Mouse (Mus musculus): ENCODE results near the gene Mpeg1. TPM values are rescaled to one million over a fixed set of nuclear protein-coding genes. Genes with fewer than 3 reads are reported as not detected.

Gene Mpeg1
- total RNA-seq (2022), result 10 to 100 TPM in 1 of 4 experiments, 1 to 10 TPM in 3; 5.5 to 14.8 (median 6.2) TPM

DNA sequence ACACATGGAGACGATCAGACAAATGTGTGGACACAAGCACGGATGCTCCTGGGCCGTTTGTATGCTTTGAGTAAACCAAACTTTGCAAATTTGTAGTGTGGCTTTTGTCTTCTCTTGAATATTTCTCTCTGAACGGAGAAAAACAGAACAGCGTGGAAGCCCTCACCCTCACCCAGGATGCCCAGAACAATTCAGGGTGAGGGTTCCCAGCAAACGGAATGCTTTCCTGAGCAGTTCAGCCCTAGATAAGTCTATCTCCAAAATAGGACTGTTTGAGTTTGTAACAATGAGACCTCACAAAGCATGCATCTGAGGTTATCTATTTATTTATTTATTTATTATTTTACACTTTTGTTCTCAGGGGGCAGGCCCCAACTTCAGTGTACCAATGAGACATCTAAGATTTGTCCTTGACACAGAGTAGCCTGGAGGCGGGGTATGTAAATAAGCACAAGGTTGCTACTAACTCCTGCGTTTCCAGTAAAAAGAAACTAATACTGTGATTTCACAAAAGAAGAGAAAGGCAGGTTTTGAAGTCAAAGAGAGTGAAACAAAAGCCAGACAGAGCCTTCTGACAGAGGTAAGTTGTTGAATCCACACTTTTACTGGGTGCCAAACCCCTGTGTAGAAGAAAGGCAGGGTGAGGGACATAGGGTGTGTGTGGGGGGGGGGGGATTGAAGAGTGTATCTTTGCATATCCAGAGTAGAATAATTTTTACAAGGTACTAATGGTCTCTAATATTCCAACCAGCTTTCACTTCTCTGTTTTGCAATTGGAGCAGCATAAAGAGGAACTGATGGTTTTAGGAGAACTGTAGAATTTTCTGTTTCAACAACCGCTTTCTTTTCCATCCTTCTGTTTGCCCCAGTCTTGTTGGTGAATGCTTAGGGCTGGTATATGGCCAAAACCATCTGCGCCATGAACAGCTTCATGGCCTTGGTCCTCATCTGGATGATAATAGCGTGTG is at the start of gene Mpeg1:
TSS of gene Mpeg1 (plus strand) at position 498 of the 968 bp plus-strand sequence.
- no peak for DNase-seq (ENCODE audit: low spot score)

DNA sequence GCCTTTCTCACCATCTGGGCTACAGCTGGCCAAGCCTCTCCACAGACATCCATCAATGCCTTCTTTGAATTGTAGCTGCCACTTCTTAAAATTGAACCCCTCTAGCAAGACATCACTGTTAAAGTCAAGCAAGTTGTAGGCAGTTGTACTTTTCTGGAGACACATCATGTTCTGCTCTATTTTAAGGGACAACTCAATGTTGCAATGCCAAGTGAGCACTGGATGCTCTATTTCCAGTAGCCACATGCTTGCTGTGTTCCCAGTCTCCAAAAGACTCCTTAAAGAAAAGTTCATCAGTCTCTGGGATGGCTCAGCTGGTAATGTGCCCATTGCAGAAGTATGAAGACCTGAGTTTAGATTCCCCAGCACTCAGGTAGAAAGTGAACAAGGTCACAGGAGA is 46.8 kb upstream of the Mpeg1 start:
- no peak for DNase-seq (ENCODE audit: low spot score)

DNA sequence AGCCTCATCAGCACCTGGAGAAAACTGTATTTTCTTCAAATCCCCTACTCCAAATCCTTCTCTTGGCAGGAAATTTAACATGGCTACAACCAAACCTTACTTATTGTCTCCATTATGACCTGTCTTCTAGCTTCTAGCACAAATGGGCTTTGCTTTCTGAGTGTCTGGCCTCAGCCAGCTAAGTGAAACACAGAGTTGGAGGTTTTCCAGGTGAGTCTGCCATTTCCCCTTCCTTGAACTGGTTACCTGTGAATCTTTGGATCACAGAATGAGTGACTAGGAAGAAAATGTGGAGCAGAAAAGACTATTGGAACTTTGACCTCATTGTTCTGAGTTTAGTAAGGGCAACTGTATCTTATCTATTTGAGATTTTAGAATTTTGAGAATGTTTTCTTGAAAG is 43.2 kb upstream of the Mpeg1 start, which contains the start of gene Olfr1441:
TSS of gene Olfr1441 (plus strand) at position 73 of the 400 bp plus-strand sequence.
- DNase-seq (ENCODE audit: low spot score), result no peak

DNA sequence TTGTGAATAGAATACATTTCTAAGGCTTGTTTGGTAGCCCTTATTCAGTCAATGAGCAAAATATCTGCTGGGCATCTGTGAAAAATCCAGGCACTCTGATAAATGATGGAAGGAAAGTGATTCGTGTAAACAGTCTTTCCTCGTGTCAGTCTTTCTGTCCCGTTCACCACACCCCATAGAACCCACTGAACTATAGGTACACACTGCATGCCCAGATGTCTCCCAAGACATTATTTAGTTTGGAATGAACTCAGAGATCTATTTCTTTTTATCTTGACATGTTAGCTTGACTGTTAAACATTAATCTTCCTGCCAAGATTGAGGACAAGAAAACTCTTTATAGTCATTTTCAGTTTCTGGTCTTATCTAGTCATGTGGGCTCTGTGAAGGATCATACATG is 42.3 kb upstream of the Mpeg1 start:
- DNase-seq (ENCODE audit: low spot score), result no peak

DNA sequence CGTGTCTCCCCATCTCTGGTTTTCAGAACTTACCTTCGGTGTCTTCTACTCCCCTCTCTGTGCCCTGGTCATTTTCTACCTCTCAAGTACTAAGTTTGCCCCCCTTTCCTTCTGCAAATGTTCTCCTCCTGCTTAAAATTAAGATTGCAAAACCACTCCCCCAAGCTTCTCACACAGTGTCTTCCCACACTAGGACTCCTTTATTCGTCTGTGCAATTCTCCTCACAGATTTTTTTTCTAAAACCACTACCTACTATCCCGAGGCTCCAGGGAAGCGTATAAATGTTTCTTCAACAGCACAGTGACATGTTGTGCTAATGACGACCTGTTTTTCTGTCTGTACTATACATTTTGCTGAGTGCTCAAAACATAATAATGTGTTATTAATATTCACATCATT is 40.0 kb upstream of the Mpeg1 start:
- DNase-seq (ENCODE audit: low spot score), result no peak

DNA sequence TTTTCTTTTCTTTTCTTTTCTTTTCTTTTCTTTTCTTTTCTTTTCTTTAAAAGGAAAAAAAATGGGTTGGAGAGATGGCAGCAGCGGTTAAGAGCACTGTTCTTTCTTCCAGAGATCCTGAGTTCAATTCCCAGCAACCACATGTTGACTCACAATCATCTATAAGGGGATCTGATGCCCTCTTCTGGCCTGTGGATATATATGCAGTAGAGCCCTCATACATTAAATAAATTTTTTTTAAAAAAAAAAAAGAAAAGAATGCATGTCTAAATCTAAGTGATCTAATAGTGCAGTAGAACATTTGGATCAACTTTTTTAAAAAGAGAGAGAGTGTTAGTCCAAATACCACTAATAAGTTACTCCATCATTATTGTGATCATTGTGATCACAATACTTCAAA is 38.9 kb upstream of the Mpeg1 start:
- no peak for DNase-seq (ENCODE audit: low spot score)

DNA sequence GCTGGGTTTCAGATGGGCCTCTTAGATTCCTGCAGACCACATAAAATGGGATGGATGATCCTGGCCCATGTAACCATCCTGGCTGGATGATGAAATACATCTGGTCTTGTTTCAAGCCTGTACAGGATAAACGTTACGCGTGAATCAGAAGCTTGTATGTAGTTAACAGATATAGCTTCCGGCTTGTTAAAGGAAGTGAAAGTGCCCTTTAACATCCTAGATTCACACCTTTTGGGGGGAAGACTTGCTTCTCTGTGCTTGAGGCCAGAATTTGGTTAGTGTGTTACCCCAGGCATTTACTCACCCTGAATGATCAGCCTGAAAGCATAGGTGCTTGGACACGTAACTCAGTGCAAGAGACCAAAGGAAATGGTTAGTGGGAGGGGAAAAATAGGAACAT is 33.5 kb upstream of the Mpeg1 start:
- no peak for DNase-seq (ENCODE audit: low spot score)

DNA sequence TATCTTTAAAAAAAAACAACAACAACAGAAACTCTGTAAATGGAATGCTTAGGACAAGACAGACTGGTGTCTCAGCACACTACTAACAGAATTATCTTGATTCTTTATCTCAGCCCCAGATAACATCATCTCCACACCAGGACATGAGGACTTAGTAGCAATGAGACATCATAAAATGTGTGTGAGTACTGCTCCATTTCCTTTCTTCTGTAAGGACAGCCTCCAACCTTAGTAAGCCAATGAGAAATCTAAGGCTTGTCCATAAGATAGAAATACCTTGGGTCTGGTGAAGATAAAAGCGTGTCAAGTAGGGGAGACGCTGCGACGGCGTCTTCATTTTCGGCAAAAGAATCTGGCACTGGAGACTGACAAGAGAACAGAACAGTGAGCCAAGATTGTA is 33.0 kb upstream of the Mpeg1 start, which contains the start of gene Pfpl:
TSS of gene Pfpl (plus strand) at position 301 of the 400 bp plus-strand sequence.
- DNase-seq (ENCODE audit: low spot score), result no peak

DNA sequence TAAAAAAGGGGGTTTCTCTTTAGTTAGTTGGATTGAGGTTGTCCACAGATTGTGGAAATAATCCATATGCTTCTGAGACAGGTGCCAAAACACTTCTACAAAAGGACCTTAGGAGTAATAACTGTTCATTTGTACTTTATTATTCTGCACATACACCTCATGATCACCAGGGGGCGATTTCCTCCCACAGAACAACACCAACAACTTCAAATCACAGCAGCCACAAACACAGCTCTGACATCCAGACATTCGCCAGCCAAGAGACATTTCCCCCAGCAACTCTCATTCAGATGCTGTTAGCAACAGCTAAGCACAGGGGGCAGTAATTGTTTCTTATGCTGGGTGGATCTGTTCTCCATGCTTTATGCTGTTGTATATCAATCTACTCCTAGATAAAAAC is 27.5 kb upstream of the Mpeg1 start:
- DNase-seq (ENCODE audit: low spot score), result peak; percentile 44

DNA sequence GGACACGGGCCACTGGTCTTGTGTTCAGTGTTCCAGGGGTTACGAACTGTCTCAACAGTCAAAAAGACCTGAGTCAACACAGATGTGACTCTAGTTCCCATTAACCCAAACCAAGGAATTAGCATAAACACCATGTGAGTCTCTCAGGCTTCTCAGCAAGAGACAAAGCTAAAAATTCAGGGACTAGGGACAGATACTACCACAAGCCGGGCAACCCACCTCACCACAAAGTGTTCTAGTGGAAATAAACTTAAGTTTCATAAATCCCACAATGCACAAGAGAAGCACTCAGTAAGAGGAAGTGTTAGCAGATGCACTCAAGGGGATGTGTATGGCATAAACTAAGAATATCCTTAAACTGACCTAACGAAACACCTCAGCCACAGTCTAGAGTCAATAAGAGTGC is 25.6 kb upstream of the Mpeg1 start:
- DNase-seq (ENCODE audit: low spot score), result no peak

DNA sequence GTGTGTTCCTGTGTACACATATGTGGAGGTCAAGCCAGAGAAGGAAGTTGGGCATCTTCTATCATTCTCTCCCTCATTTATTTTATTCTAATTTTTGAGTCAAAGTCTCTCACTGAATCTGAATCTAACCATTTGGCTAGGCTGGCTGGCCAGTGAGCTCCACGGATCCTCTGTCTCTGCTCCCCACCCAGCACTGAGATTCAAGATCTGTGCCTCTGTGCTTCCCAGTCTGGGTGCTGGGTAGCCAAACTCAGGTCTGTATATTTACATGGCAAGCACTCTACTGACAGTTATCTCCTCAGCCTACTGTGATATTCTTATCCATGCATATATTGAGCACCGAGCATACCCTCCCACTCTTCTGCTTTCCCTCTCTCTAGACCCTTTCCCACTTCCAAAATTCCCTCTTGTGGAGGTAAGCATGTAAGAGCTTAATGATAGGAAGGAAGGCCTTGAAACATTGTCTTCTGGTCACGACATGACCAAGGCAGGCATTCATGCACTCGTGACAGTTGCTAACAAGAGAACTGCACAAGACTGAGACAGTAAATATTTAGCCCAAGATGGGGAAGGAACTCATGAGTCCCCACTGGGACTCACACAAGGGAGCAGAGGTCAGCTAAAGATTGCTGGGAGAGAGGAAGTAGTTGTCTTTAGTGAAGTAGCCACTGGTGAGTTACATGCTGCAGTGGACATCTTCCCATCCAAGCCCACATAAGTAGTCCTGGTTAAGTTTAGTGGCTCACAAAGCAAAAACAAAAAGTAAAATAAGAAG is 24.6 kb upstream of the Mpeg1 start:
- peak; percentile 38 for DNase-seq (ENCODE audit: low spot score)

DNA sequence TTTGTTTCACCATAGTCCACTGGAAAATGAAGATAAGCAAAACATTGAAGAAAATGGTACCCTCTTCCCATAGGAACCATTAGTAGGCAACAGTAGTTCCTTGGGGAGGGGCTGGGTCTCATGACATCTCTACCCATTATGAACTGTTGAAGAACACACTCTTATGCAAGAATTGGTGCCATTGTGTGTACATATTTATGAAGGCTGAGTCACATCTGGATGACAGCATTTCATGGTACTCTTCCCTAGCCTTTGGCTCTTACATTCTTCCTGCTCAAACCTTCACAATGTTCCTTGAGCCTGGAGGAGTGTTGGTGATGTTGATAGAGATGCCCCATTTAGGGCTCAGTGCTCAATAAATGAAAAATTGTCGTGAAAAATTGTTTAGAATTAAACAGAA is 21.0 kb upstream of the Mpeg1 start:
- DNase-seq (ENCODE audit: low spot score), result no peak

DNA sequence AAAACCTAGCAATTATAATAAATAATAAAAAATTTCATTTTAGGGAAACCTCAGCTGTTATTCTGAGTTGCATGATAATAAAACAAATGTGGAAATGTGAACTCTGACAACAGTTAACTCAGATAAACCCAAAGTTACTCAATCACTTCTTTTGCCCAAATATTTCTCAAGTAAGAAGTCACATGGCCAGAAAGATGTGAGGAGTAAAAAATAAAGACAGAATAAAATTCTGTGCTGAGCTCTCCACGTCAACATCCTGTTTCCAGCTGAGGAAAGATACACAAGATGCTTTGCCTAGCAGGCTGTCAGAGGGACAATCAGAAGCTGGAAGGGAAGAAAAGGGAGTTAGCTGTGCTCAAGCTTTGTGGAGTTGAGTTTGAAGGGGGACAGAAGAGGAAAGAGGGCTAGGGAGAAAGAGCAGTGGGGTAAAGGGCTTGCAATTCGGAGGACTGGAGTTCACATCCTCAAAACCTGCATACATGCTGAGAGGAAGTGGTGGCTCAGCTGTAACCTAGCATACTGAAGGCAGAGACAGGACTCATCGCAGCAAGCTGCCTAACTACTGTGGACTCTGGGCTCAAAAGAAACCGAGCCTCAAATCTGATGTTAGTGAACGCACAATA is 20.4 kb upstream of the Mpeg1 start:
- peak; percentile 37 for DNase-seq (ENCODE audit: low spot score)

DNA sequence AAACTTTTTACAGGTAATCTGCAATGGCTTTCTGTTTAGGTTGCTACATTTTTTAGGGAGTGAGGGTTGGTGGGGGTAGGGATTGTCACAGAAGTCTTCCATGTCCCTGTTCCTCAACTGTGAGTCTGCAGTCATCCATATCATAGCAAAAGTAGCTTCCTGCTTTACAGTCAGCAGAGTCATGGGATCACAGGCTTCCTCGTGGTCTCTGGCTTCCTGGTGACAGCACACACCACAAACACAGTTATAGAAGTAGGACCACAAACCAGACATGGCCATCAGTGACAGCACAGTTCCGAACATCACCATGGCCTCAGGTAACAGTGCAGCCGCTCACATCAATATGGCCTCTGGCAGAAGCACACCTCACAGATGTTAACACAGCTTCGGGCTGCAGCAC is 18.0 kb upstream of the Mpeg1 start:
- no peak for DNase-seq (ENCODE audit: low spot score)

DNA sequence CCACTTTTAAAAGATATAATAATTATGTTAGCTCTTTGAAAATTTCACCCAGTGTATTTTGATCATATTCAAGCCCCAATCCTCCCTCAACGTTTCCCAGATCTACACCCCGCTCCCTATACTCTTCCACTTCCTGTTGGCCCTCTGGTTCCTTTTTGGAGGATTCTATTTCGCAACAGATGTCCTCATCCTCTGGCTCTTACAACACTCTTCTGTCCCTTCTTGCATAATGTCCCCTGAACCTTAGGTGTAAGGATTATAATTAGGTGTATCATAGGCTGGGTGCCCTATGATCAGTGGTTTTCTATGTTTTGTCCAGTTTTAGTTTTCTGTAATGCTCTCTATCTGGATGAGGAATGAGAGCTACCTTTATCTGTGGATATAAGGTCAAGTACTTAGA is 15.6 kb upstream of the Mpeg1 start:
- DNase-seq (ENCODE audit: low spot score), result no peak

DNA sequence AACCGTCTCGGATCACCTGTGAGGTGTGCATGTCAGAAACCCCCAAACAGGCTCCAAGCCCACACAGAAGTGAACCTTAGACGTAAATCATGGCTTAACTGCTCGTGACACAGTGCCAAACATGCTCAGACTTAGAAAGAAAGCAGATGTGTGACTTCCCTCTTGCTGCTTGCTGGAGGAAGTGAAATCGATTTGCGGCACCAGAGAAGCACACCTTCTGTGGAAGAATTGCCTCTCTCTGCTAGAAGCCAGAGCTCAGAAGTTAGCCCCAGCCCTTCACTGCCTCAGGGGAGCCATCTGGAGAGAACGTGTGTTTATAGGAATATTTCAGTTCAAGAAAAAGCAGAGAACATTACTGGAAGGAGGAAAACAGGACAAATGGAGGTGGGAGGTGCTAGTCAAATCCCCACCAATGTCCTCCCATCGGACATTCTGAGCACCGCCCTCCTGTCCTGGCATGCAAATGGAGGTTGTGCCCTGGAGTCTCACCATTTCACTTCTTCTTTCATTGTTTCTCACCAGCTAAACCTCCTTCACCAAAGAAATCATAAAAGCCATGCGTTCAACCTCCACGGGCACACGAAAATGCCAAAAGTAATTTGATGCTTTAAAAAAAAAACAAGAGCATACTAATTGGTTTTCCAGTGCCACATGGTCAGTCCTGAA is 3.0 kb upstream of the Mpeg1 start:
- no peak for DNase-seq (ENCODE audit: low spot score)

DNA sequence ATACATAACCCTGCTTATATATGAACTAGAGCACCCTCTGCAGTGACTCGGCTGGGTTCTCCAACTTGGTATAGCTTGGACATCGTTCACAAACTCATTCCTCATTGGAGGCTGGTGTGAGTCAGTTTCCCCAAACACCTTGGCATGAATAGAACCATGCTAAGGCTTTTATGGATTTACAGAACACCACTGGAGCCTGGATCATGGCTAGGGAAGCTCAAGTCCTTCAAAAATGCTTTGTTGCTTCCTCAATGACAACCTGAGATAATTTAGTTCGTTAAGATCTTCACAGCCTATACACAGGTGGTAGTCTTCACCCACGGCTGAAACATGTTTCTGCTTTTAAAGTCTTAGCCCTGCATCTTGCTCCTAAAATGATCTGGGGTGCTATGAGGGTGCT is 1.1 kb upstream of the Mpeg1 start:
- DNase-seq (ENCODE audit: low spot score), result no peak

DNA sequence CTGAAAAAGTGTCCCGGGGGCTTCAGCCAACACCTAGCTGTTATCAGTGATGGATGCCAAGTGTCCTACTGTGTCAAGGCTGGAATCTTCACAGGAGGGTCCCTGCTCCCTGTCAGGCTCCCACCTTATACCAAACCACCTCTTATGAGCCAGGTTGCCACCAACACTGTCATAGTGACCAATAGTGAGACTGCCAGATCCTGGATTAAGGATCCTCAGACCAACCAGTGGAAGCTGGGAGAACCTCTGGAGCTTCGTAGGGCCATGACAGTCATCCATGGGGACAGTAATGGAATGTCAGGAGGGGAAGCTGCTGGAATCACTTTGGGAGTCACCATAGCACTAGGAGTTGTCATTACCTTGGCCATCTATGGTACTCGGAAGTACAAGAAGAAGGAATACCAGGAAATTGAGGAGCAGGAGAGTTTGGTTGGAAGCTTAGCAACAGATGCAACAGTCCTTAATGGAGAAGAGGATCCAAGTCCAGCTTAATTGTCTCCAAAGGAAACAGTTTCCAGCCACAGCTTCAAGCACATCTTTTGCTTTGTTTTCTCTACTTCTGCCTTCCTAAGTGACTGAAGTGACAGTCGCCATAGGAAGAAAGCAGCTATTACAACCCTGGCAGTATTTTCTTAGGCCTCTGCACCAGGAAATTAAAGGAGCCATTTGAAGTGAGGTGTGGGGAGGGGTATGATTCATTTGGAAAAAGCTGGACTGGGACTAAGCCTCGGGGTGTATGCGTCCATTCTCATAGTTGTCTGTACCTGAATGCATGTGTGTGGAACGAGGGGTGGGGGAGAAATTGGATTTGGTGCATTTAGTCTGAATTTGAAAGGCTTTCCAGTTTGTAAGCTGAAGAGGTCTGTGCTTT is 2.5 kb downstream of the Mpeg1 start:
- no peak for DNase-seq (ENCODE audit: low spot score)

DNA sequence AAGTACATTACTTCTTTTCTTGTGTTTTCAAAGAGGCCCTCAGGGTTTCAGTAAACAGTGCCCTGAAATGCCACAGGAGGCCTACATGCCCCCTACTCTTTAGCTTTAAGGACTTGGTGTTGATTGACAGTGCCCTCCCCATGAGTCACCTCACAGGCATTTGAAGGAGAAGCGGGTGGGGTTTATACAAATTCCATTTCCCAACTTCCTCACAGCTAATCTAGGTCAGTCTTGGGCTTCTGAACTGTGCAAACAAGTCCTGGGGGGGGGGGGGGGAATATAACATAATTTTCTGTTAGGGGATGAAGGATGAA is 3.1 kb downstream of the Mpeg1 start:
- no peak for DNase-seq (ENCODE audit: low spot score)

DNA sequence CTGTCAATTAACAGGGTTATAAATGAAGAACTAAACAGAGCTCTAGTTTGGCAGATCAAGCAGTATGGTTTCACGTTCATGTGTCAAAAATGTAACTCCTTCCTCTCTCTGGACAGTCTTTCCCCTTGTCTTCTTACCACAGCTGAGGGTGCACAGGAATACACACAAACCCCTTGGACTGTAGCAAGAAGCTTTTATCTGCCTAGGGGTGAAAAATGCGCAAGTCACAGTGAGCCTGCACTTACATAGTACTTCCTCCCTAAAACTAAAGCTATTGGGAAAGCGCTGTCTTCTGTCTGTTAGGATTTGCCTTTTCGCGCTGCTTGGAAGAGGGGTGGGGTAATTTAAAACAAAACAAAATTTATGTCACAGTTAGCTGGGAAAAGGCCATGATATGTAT is 3.5 kb downstream of the Mpeg1 start:
- no peak for DNase-seq (ENCODE audit: low spot score)

DNA sequence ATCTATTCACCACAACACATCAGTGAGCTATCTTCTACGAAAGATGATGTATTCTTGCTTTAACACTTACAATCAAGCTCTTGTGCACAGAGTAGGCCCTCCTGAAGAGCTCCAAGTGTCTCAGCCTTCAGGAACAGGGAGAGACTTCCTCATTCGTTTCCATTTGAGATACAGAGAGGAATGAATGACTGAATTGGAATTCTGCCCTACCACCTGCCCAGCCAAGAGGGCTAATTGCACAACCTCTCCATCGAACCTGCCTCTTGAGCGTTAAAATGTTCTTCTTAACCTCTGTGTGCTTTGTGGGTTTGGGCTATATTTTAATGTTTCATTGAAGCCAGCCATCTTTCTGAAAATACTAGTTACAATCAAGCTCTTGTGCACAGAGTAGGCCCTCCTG is 4.1 kb downstream of the Mpeg1 start:
- no peak for DNase-seq (ENCODE audit: low spot score)

Measured in heart, adult 8-10 months (tissue).